Mouse (Mus musculus): ENCODE results near the gene Mettl25. TPM values are rescaled to one million over a fixed set of nuclear protein-coding genes. Genes with fewer than 3 reads are reported as not detected.

Gene Mettl25
- total RNA-seq (2021), result 8.3 and 10.7 TPM in 2 replicates
- long read RNA-seq, experiment 1, transcript Mettl25-201 (12 exons, 2,033 nt), result major isoform, 10 of 14 reads
- long read RNA-seq, experiment 1, partial matches to known transcripts, result 0 of 14 reads
- long read RNA-seq, experiment 1, other reads (novel, unspliced or antisense), result 3 of 14 reads
- long read RNA-seq, experiment 2, transcript Mettl25-201 (12 exons, 2,033 nt), result major isoform, 9 of 11 reads
- long read RNA-seq, experiment 2, partial matches to known transcripts, result 0 of 11 reads
- long read RNA-seq, experiment 2, other reads (novel, unspliced or antisense), result 2 of 11 reads

DNA sequence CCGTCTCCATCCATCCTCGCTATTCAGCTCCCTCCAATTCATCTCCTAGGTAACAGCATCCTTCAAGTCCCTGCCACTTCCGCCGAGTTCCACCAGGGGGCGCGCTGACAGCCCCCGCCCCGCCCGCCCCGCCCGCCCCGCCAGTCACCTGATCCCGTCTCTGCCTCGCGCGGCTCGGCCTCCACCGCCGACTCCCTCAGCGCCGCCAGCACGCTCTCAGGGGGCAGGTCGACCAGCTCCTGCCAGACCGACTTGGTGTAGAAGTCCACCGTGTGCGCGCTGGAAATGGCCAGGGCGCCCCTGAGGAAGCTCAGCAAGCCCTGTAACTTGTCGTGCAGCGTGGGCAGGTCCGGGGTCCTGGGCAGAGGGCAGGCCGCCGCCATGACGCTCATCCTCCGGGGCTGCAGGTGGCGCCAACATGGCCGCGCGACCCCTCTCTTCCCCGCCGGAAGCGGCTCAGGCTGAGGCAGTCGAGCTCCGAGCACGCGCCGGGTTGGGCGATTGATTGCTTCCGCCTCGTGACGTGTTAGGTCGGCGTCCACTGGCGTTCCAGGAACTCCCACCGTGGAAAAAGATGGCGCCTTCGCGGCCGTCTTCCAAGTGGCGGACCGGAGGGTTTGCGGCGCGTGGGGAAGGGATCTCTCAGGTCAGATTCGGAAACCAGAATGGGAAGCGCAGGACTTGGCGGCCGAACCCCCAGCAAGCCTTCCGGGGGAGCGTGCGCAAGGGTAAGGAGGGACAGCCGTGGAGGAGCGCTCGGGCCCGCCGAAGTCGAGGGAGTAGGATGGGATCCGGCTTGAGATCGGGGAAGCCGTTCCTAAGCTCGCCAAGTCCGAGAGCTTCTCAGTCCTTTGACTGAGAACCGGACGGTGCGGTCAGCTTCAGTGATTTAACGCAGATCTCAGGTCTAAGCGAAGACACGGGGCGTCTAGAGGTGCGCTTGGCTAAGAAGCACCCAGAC is at the start of gene Mettl25, which contains the start of gene Ccdc59:
Mettl25 (minus strand) TSS at position 453 of the 961 bp plus-strand sequence.
Ccdc59 (plus strand) TSS at position 140 of the 961 bp plus-strand sequence.
- peak; percentile 98 for DNase-seq

DNA sequence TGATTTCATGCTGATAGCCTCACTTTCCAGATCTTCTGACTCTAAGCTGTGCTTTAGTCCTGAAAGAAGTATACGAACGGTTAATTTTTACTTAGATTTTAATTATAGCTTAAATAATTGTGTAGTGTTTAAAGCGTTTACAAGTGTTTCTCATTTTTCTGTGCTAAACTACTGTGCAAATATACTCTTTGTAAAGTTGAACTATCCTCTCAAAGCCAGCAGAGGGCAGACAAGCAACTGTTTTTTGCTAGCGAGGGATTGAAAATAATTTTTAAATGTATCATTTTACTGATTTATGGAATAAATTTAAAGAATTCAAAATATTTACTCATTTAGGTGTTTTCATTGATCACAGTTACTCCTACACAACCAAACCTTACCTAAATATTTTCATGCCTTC is 26.1 kb upstream of the Mettl25 start:
- DNase-seq, result no peak

DNA sequence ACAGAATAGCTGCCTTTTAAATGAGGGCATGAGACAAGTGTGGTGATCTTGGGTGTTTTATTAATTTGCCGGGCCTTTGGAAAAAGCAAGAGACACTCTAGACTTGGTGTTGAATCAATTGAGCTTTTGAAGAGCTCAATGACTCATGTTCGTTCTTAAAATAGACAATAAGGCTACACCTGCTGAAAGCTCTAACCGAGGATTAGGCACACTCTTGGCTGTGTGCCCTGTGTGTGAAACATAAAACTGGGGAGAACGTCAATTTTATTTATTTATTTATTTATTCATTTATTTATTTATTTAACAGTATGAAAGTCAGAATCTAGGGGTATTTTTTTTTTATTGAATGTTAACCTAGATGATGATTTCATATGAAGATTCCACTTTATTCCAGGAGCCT is 10.0 kb upstream of the Mettl25 start:
- no peak for DNase-seq

GRCm38 (mm10) chr10:105850286-105850685 is 9.1 kb upstream of the Mettl25 start:
- no peak for DNase-seq

DNA sequence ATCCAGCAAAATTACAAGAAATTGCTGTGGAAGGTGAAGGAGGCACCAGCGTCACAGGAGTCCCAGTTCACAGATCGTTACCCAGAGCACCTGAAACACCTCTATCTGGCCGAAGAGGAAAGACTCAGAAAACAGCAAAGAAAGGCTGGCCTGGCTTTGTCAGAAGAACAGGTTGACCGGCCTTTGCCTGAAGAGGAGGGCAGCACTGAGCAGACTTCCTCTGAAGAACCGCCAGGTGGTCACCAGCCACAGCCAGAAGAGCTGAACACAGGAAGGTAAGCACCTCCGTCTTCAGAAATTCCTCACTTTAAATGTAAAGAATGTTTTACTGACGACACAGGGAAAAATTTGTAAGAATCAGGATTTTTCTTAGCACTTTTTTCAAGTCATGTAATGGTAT is 1.4 kb upstream of the Mettl25 start:
- no peak for DNase-seq

- peak; percentile 33 for DNase-seq
Observed at GRCm38 (mm10) chr10:105834627-105835228, 6.5 kb downstream of the Mettl25 start.

- DNase-seq, result no peak
Observed at GRCm38 (mm10) chr10:105806259-105807010, 34.7 kb downstream of the Mettl25 start.

DNA sequence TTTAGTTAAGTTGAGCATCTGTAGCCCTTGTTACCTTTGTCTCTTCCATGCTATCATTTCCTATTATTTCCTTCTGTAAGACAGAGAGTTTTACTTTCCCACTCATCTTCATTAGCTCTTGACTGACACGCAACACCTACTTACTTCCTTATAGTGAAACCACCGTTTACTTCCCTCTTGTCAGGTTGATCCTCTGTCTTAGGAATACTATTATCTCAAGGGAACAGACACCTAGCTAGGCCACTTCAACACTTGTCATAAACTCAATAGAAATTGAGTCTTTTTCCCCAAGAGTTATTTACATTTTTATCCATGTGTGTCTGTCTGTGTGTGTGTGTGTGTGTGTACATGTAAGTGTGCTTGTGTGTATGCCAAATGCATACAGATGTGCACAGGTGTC is 37.7 kb downstream of the Mettl25 start:
- DNase-seq, result no peak

- DNase-seq, result no peak
Observed at GRCm38 (mm10) chr10:105802132-105802531, 39.0 kb downstream of the Mettl25 start.

DNA sequence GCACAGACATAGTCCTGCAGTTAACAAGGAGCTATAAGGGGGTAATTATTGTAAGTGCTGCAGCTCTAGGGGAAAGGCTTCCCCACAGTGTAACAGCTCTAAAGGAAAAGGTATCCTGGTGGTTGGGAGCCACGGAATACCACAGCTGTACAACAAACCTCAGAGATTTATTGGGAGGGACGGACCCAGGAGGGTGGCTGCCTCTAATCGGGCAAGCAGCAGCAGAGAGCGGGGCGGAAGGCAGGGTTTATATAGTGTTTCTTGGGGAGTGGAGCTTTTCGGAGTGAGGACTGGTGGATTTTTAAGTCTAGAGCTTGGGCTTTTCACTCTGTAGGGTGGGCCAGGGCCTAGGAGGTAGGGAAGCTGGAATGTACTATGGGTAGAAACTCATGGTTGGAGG is 40.0 kb downstream of the Mettl25 start:
- no peak for DNase-seq

- no peak for DNase-seq
Observed at GRCm38 (mm10) chr10:105797250-105797924, 43.8 kb downstream of the Mettl25 start.

GRCm38 (mm10) chr10:105793776-105794552 is 47.2 kb downstream of the Mettl25 start:
- no peak for DNase-seq

DNA sequence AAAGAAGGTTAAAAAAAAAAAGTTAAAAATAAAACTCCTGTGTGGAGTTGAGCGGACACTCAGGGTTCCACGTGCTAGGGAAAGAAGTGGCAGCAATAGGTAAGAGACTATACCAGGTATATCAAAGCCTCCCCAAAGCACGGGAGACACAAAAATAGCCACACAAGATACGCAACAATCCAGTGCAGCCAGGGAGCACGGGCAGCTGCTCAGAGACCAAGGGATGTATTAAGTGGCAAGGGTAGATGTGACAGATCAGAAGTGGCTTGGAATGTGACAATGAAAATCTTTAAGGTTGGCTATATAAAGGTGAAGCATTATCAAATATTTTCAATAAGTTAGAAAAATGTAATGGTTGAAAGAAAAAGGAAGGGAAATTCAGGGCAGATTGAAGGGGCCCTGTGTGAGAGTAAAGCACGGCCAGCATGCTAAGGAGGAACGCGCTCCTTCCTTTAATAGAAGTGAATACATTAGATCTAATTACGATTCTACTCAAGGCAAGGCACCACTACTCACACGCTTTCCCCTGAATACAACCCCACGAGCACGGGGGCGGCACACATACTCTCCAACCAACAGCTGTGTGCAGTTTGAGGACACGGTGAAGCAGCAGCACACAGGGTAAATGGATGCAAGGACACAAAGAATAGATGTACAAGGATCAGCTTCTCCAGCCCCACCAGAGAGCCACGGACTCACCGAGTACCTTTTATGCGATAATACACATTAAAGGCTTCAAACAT is 52.3 kb downstream of the Mettl25 start:
- DNase-seq, result no peak

DNA sequence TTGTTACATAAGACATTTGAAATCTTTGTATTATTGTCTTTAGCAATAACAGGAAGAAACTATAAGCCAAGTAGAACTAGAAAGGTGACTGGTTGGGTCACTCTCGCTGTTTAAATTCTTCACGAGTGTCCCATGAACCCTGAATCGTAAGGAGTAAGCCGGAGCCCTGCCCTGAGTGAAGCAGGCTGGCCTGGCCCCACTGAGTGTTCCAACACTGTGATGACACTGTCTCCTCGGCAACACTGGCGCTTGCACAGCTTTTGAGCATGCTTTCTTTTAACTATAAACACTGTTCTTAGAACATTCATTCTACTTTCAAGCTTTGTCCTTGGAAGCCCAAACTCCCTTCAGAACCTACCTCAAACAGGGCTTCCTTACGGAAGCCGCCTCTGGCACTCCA is 57.4 kb downstream of the Mettl25 start:
- DNase-seq, result peak; percentile 9

GRCm38 (mm10) chr10:105774382-105774781 is 66.8 kb downstream of the Mettl25 start:
- DNase-seq, result peak; percentile 68

- no peak for DNase-seq
Observed at GRCm38 (mm10) chr10:105772821-105773302, 68.3 kb downstream of the Mettl25 start.

GRCm38 (mm10) chr10:105763959-105764358 is 77.2 kb downstream of the Mettl25 start:
- no peak for DNase-seq

DNA sequence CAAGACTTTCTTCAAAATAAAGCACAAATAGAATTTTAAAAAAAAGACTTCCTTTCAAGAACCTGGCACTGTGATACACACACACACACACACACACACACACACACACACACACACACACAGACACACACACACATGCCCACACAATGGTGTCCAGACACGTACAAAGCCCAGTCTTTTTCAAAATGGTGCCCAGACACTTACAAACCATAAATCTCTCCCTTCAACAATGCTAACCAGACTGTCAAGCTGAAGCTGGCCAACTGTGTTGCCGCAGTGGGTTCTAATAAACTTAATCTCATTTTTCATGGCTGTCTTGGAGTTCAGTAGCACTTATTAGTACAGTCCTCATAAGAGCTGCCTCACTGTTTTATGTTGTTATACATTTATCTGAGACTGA is 80.7 kb downstream of the Mettl25 start:
- DNase-seq, result no peak

DNA sequence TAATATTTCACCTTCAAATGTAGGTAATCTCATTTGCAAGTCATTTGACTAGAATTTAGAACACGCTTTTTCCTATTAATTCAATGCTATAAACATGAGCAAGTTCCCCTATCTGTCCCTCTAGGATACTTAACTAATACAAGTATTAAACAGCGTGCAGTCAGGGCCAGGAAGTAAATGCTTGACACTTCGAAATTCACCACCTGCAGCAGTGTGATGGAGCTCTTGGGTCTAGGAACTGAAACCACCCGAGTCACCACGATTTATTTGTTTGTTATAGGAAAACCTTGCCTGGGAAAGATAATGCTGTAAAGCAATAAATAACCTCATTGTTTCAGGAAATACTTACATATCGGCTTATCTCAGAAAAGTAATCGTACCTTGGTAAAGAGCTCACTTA is 81.1 kb downstream of the Mettl25 start:
- no peak for DNase-seq
